Mouse (Mus musculus) gastrocnemius, adult 18-20 months (tissue): Measurements from ENCODE around the gene Apobr. TPM values are rescaled to one million over a fixed set of nuclear protein-coding genes. Genes with fewer than 3 reads are reported as not detected.

Experiments
- DNase-seq: peaks from one replicate; pipeline ENCODE4 v3.0.0; 2021; ENCODE audit warnings: low spot score
- long read RNA-seq, 2 experiments: library from polyadenylated mRNA; stranded (forward); transcript quantifications; one replicate each; pipeline ENCODE4 v2.0.0; 2021
- total RNA-seq, 2 experiments: library from RNA; stranded (reverse); gene quantifications; 2 replicates each; pipeline ENCODE4 v1.2.3; 2021

Apobr gene
- under 1 TPM; 0.47 to 0.59 TPM for total RNA-seq
- long read RNA-seq, experiment 1 = 0 reads
- long read RNA-seq, experiment 2 = 0 reads

DNA sequence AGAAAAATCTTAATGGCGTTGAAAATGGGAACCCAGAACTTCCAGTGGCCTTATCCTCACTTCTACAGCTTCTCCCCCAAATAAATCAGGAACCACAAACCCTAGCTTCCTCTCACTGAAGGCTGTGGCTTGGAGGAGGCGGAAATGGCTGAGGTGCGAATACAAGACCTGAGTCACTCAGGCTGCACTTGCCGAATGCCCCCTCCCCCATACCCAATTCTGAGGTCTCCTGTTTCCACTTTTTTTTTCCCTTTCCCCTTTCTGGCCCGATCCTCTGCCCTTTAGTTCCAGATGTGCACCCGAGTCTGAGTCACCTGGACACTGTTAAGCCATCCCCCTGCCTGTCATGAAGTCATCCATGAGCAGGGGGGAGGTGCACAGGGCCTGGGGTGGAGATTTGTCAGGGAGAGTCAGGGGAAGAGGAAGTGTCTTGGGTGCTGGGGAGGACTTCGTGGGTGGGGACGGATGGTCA is at the start of gene Apobr:
Gene Apobr, plus strand, starts transcription at position 437 of the 472 bp plus-strand sequence.
- DNase-seq = no peak

DNA sequence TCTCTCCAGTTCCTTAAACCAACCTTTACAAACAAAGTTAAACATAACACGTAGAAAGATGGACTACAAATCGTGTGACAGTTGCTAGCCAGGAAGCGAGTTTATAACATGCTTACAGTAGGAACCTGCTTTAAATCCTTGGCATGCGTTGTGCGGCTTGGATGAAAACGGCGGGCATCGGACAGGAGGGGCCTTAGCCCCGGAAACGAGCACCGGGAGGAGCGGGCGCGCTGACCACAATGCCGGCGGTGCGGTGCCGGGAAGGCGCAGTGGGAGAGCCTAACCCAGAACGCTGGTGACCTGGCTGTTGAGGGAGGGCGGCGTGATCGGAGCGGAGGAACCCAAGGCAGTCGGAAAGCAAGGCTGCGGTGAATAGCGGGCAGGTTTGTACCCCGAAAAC is 49.0 kb upstream of the Apobr start:
- DNase-seq = no peak

DNA sequence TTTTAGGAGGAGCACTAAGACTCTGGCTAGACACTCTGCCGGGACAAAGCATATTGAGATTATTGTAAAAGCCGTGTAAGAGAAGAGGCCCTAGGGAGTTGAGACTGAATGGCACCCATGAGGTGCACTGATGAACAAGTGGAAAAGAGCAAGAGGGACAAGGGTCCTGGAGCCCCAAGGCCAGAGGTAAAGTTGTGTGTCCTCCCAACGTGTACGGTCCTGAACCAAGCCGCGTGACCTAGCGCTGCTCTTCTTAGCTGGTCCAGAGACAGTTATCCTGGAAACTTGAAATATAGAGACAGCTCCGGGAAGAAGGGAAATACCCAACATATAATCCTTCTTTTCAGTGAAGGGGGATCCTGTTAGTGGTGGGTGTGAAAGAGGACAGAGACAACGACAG is 48.3 kb upstream of the Apobr start:
- DNase-seq = no peak

DNA sequence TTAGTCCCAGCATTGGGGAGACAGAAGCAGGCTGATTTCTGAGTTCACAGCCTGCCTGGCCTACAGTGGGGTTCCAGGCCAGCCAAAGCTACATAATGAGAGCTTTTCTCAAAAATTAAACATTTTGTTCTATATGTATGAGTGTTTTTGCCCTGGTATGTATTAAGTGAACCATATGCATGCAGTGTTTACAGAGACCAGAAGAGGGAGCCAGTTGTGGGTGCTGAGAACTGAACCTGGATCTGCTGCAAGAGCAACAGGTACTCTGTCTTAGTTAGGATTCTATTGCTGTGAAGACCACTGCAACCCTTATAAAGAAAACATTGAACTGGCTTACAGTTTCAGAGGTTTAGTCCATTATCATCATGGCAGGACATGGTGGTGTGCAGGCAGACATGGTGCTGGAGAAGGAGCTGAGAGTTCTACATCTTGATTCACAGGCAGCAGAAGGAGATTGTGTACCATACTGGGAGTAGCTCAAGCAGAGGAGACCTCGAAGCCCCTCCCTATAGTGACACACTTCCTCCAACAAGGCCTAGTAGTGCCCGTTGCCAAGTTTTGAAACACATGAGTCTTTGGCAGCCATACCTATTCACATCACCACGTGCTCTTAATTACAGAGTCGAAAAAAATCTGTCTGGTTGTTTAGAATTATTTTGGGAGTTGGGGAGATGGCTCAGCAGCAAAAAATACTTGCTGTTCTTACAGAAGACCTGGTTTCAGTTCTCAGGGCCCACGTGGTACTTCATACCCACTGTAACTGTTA is 46.7 kb upstream of the Apobr start:
- DNase-seq = no peak

DNA sequence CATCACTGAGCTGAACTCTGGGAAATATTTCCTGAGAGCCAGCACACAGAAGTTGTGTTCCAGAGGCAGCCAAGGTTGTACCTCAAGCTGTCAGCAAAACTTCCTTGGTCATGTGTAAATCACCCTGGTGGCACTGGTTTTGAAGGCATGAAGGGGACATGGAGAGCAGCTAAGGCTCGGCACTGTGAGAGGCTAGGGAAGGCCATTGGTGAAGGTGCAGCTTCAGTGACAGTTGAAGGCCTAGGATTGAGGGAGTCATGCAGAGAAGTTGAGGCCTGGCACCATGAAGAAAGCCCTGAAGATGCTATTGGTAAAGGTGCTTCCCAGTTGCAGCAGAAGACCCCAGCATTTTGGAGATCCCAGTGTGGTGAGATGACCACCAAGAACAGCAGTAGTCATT is 43.1 kb upstream of the Apobr start:
- DNase-seq = no peak

DNA sequence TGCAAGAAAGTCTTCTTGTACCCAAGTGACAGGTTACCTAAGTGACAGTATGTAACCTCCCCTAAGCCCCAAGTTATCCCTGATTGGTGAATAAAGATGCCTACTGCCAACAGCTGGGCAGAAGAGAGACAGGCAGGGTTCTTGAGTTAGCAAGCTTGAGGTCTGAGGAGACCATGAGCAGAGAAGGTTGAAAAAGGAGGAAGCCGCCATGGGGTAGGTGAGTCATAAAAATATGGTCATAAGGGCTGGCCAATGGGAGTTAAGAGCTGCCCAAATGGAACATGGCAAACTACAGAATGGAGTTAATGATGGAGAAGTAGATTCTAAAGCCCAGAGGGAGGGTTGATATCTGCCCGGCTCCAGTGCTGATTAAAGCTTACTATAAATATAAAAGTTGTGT is 39.1 kb upstream of the Apobr start:
- no peak for DNase-seq

DNA sequence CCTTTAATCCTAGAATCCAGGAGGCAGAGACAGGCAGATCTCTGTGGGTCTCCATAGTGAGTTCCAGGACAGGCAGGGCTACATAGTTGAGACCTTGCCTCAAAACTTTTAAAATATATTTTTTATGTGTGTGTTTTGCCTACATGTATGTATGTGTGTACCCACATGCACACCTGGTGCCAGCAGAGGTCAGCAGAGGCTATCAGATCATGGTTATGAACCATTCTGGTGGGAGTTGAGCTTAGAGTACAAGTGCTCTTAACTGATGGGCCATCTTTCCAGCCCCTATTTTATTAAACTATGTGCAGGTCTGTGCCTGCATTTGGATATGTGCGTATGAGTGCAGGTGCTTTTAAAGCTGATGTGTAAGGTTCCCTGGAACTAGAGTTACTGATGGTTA is 29.9 kb upstream of the Apobr start:
- no peak for DNase-seq

DNA sequence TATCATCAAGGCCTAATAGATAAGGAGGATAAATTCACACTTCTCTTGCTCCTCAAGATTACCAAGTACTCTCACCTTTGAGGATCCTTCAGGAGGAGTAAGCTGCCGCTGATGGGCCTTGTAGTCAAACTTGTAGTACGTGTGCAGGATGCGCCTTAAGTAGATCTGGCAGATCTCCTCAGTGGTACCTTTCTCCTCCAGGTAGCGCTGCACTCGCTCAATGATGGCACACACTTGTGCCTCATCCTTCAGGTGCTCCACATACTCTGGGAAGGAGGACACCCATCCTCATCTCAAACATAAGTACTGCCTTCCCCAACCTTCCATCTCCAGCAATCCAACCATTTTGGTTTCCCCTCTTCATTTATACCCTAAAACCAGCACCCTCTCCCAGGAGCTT is 28.1 kb upstream of the Apobr start:
- DNase-seq = no peak

DNA sequence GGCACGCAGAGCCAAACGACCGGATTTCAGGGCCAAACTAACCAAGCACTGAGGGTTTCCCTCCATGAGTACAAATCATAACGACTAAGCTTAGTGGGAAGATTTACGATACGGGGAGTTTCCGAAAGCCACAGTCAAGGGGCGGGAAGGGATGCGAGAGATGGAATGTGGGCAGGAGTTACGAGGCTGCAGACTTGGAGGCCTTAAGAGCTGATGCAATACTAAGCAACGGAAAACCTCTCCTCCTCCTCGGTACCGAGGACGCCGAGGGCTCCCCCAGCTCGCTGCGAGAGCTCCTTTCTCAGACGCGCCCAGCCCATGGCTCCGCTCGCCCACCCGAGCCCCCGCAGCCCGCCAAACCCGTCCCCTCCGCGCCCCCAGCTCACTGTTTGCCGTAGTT is 19.0 kb upstream of the Apobr start:
- no peak for DNase-seq

DNA sequence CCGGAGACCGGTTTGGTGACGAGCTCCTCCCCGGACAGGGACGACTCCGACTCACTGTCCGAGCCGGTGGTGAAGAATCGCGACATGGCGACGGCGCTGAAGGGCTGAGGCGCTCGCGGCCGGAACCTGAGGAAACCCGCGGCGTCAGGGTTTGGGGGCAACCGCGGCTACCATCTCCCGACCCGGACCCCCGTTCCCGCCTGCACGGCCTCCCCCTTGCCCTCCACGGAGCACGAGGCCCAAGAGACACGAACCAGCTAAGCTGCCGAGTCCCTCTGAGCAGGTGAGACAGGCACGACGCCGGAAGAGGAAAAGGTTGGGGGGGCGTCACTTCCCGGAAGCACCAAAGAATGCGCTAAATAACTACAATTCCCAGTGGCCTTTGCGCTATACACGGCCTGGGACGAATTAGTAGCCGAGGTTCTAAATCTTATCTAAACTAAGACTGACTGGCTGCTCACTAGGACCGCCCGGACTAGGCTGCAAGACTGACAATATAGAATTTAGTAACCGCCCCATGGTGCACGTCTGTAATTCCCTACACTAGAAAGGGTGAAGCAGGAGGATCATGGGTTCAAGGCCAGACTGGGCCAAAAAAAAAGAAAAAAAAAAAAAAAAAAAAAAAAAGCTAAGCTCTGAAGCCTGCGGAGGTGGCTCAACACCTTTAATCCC is 18.5 kb upstream of the Apobr start, which contains the start of gene Eif3c:
Gene Eif3c, minus strand, starts transcription at position 318 of the 672 bp plus-strand sequence.
- DNase-seq = peak; percentile 90

DNA sequence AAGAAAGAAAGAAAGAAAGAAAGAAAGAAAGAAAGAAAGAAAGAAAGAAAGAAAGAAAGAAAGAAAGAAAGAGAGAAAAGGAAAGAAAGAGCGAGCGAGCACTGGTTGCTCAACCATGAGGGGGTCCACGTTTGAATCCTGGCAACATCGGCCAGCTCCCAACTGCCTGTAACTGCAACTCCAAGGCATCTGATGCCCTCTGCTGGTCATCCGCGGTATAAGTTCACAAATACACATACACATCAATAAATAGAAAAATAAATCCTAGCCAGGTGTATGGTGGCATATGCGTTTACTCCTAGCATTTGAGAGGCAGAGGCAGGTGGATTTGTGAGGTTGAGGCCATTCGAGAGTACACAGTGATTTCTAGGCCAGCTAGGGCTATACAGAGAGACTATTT is 7.8 kb upstream of the Apobr start:
- DNase-seq = peak; percentile 26

DNA sequence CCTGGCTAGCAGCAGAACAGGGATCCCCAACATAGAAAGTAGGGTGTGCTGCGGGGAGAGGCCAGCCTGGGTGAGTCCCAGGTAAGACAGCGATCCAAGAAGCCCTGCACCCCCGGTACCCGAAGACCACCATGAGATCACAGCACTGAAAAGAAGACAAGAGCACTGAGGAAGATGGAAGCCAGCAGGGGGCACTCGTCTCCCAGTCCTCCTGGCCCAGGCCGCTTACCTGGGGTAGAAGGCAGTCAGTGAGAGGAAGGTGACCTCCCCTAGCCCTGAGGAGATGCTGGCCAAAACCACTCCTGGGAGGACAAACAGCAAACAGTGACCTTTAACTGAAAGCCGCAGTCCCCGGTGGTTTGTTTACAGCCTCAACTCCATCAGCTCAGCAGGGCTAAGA is 5.6 kb upstream of the Apobr start:
- peak; percentile 19 for DNase-seq

DNA sequence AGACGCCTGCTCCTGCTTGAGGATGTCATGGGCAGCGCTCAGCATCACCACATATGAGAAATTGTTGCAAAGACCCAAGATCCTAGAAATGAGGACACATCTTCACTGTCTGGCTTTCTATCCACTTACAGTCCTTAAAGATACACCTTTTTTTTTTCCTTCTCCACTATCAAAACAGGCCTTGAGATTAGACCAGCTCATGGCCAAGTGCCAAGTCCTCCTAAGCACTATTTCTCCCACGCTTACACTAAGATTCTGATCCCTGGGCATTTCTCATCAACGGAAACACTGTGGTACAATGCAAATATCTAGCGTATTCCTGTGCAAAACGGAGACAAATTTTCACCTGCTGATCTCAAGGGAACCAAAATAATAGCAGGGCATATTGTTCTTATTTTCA is 3.1 kb upstream of the Apobr start:
- DNase-seq = no peak

DNA sequence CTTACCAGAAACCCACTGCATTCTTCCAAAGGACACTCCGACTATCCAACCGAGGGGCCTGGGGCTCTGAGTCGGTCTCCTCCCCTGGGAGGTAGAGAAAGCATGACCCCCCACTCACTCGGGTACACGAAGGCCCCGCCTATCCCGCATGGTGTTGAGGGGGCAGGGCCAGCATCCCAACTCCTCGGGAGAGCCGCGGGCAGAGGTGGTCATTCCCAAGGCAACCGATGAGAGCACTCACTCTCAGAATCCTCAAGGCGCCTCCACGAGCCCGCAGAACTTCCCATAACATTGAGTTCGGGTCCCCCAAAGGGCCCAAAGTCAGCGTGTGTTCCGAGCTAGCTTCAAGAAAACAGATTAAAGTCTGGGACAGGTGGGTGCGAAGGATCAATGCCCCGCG is 2.0 kb upstream of the Apobr start:
- no peak for DNase-seq

DNA sequence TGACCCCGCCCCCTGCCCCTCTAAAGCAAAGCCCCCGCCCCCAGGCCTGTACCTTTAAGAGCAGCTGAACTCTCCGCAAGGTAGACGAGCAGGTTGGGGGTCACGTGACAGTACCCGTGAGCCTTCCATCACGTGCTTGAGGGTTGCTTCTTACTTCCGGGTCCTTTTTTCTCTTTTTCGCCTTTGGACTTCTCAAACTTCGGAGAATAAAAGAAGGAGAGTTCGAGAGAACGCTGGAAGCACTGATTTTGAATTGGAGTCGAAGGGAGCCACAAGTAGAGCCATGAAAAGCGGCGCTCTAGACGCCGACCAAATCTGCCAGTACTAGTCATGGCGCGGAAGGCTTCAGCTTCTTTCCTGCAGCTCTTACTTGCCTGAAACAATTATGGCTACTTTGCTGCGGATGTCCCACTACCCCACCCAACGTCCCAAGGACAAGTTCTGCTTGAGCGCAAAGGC is 1.5 kb upstream of the Apobr start:
- peak; percentile 90 for DNase-seq

DNA sequence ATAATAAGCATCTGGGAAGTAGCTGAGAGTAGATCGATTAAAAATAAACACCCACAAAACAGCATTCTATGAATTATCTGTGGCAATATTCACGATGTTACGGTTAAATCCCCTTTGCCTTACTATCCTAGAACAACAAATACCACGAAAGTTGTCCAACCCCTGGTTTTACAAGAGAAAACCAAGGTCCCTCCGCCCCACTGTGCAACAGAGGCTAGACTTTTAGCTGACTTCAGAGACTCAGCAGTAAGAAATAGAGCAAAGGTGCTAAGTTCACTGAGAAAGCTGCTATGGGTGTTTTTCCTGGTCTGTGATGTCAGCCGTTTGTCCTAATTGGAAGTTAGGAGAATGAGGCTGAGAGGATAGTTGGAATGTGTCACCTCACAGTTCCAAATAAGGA is 981 bp upstream of the Apobr start:
- no peak for DNase-seq

DNA sequence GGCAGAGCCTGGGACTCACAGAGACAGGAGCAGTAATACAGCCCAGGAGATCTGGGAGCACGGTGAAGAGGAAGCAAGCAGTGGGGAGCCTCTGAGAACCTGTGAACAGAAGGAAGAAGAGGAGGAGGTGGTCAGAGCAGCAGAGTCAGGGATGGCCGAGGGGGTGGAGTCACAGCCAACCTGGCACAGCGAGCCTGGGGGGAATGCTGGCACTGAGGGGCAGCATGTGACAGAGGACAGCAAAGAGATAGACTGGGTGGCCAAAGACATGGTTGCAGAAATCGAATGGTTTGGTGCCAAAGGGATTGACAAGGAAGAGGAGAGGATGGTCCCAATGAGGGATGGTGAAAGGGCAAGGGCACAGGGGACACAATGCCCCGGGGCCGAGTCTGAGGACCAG is 975 bp downstream of the Apobr start, which contains the start of gene Cln3:
Gene Cln3, minus strand, starts transcription at position 101 of the 400 bp plus-strand sequence.
- DNase-seq = no peak

DNA sequence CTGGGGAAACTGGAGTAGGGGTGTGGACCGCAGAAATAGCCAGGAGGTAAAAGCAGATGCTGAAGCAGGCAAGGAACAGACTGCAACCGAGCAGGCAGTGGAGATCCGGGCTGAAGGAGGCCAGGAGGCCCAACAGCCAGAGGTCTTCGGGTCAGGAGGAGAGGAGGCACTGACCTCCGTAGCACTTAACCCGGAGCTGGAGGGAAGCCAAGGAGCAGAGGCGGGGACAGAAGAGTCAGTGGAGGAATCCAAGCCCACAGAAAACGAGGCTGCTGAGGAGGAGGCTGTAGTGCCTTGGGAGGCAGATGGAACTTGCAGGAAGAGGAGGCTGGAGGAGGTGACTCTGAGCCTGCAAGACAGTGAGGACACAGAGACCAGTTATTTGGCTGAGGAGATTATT is 2.1 kb downstream of the Apobr start:
- DNase-seq = peak; percentile 61

DNA sequence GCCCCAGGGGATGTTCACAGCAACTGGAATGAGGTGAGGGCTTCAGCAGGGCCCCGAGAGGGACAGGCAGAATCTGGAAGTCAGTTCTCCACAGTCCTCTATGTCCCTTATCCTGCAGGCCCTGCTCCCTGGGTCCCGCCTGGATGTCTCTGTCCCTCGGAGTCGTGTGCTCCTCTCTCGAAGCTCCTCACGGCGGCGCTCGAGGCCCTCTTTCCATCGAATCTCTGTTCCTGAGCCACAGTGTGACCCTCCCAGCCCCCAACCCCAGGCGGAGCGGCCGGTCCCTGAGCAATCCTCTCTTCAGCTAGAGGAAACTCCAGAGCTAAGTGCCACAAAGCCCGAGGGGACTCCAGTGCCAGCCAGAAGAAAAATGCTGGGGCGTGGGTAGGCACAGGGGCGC is 3.0 kb downstream of the Apobr start:
- peak; percentile 50 for DNase-seq

DNA sequence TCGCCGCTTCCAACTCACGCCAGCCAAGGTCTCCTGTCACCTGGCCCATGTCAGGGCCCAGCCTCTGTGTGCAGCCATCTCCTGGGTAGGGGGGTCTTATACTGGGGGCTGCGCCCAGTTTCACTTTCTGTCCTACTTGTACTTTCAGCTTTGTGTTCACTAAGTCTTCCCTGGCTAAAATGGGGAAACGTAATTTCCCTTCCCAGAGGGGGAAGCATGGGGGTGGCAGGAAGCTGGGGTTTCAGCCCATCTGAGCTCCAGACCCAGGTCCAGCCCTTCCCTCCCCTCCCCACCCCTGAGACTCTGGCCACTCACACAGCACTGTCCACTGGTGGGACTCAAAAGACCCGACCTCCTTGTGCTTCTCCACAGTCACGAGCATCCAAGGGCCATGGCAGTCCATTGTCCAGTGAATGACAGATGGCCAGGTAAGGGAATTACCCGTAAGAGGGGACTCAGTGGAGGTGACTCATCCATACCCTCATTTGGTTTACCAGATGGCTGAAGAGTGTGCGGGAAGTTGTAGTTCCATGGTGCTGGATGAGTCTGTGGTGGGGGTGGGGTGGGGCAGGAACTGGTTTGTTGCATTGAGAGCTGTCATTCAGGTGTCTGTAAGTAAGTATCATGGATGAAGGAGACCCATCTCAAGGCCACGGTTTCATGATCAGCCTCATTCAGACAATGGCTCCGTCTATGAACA is 10.3 kb downstream of the Apobr start, which contains the start of gene Il27:
Gene Il27, minus strand, starts transcription at position 80 of the 700 bp plus-strand sequence.
- no peak for DNase-seq

DNA sequence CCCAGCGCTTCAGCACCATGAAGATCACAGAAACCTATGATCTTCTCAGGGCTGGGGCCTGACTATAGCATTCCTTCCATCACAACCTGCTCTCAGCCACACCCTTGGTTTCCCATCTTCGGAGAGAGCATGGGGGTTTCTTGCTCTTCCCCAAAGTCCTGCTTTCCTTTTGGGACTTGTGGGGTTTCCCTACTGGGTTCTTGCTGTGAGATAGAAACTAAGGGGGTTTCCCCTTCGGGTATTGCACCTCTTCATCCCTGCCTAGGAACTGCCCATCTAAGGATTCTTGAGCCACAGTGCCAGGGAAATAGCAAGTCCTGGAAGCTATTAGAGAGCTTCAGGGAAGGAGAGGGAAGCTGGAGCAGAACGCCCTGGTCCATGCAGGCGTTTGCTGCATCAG is 11.1 kb downstream of the Apobr start:
- no peak for DNase-seq

DNA sequence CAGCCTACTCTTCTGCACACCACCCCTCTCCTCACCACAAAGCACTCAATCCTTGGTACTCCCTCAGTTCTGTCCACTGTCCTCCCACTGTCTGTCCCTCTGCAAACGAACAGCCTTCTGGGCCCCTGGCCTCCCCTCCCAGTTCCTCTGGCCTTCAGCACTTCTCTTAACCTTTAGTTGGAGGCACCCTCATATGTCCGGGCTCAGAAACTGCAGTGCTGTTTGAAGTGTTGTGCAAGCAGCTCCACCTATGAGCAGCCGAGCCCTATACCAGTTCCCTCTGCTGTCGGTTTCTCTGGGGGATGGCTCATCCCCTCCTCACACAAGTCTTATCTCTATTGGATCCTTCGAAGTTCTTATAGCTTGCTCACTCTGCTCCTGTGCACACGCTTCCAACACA is 11.7 kb downstream of the Apobr start:
- DNase-seq = no peak
